Mouse (Mus musculus) heart, adult 2 months (tissue): ENCODE results near the gene S100a9. TPM values are rescaled to one million over a fixed set of nuclear protein-coding genes. Genes with fewer than 3 reads are reported as not detected.

Source experiments
- DNase-seq, 2 experiments: peaks; one replicate each; pipeline ENCODE4 v3.0.0; 2021
- H3K27ac ChIP-seq: fragments of 200-600 bp; 2 replicates; pipeline ENCODE4 v1.8.1; 2022
- H3K27me3 ChIP-seq: fragments of 200-500 bp; 2 replicates; pipeline ENCODE4 v1.6.1; 2012; ENCODE audit warnings: mild to moderate bottlenecking, low read length, inconsistent platforms, mixed read lengths; ENCODE audit not compliant: control insufficient read depth, insufficient read depth
- H3K36me3 ChIP-seq: fragments of 200-500 bp; 2 replicates; pipeline ENCODE4 v1.6.1; 2012; ENCODE audit warnings: low read length, inconsistent platforms; ENCODE audit not compliant: control insufficient read depth, insufficient read depth
- H3K4me1 ChIP-seq: fragments of 200-500 bp; 2 replicates; pipeline ENCODE4 v1.6.1; 2011; ENCODE audit warnings: low read length; ENCODE audit not compliant: control insufficient read depth, insufficient read depth
- H3K4me3 ChIP-seq: fragments of 200-600 bp; 2 replicates; pipeline ENCODE4 v1.8.1; 2022
- H3K79me2 ChIP-seq: fragments of 200-500 bp; replicated peaks from 2 replicates; pipeline ENCODE4 v1.6.1; 2012; ENCODE audit warnings: mild to moderate bottlenecking, inconsistent platforms, low read length, moderate library complexity, mixed read lengths; ENCODE audit not compliant: control insufficient read depth, insufficient read depth
- H3K9ac ChIP-seq: fragments of 200-500 bp; 2 replicates; pipeline ENCODE4 v1.6.1; 2012; ENCODE audit warnings: low read depth, mild to moderate bottlenecking, control low read depth, inconsistent platforms, low read length, mixed read lengths
- CTCF ChIP-seq: fragments of 200-600 bp; IDR thresholded peaks from 2 replicates; pipeline ENCODE4 v1.8.1; 2022; ENCODE audit warnings: antibody characterized with exemption, mild to moderate bottlenecking, moderate library complexity
- EP300 ChIP-seq: fragments of 200-500 bp; IDR thresholded peaks from 2 replicates; pipeline ENCODE4 v1.6.1; 2011; ENCODE audit warnings: low read depth, low read length, control low read depth; ENCODE audit not compliant: insufficient read depth
- POLR2A ChIP-seq: fragments of 200-500 bp; IDR thresholded peaks from 2 replicates; pipeline ENCODE4 v1.6.1; 2011; ENCODE audit warnings: mild to moderate bottlenecking, low read depth, low read length, control low read depth; ENCODE audit not compliant: insufficient read depth
- WGBS: fragments of 180-500 bp; shearing (Covaris S2); methylation state at CpG from one replicate; pipeline ENCODE4 v1.1.7; 2018; 5-methylcytosine and 5-hydroxymethylcytosine counted together
- intact Hi-C: fragments of 180-260 bp; cut with DNase I; formaldehyde crosslinking; loops from one replicate; pipeline ENCODE4 v1.15.1; 2025
- polyA plus RNA-seq: library from polyadenylated mRNA; depleted of rRNA; stranded (reverse); fragments of >200 nt; gene quantifications from 2 replicates; pipeline ENCODE4 v1.2.3, GENCODE M21; 2012
- total RNA-seq, 2 experiments: library from RNA; stranded (reverse); gene quantifications; 2 replicates each; pipeline ENCODE4 v1.2.3; 2021

S100a9 gene
- total and polyA plus RNA-seq, 3 experiments = 1.5 to 9.2 (median 6.2) TPM

- intact Hi-C loops = no loop called here
- Histone ChIP-seq H3K4me3 (no peak overlapping the region), H3K27me3 (no peaks in the 10 kb centered on the region), H3K9ac (no peak overlapping the region), H3K4me1 (no peaks in the 10 kb centered on the region), H3K36me3 (no peaks in the 10 kb centered on the region), H3K27ac (no peak overlapping the region), H3K79me2 (no peaks in the 10 kb centered on the region)
- DNase-seq = no peak
- 64% methylated on average over 2 of the region's 2 CpGs for WGBS
- no peak for TF ChIP-seq POLR2A
- no peak for TF ChIP-seq CTCF
- no peak for TF ChIP-seq EP300
These were observed 8.7 kb downstream of the S100a9 start for GRCm38 (mm10) chr3:90686835-90687234.

- whole genome bisulfite sequencing = 90% methylated on average over 3 of the region's 3 CpGs
- H3K27ac ChIP-seq = no peak overlapping the region
- H3K4me1 ChIP-seq = no peaks in the 10 kb centered on the region
- no peaks in the 10 kb centered on the region for H3K79me2 ChIP-seq
- no peaks in the 10 kb centered on the region for H3K27me3 ChIP-seq
- DNase-seq = no peak
- no peaks in the 10 kb centered on the region for H3K36me3 ChIP-seq
- H3K4me3 ChIP-seq = no peak overlapping the region
- no peak overlapping the region for H3K9ac ChIP-seq
- no peak for TF ChIP-seq CTCF
- no peak for TF ChIP-seq EP300
- TF ChIP-seq POLR2A = no peak
- intact Hi-C loops = no loop called here
These were observed 11.6 kb downstream of the S100a9 start for GRCm38 (mm10) chr3:90683929-90684328.

GRCm38 (mm10) chr3:90678656-90679055 lies 16.9 kb downstream of the S100a9 start:
- Histone ChIP-seq H3K36me3 (no peaks in the 10 kb centered on the region), H3K4me3 (no peak overlapping the region), H3K4me1 (no peaks in the 10 kb centered on the region), H3K9ac (no peak overlapping the region; the same call in 1 of the 2 replicates), H3K79me2 (no peaks in the 10 kb centered on the region), H3K27me3 (no peaks in the 10 kb centered on the region), H3K27ac (no peak overlapping the region)
- no peak for DNase-seq
- TF ChIP-seq EP300 (no peak), CTCF (no peak), POLR2A (no peak)
- WGBS = 27% methylated on average over 3 of the region's 3 CpGs
- intact Hi-C loops = no loop called here

- DNase-seq = peak in 1 of 2 experiments; percentile 19
- TF ChIP-seq EP300 (no peak), POLR2A (no peak), CTCF (no peak)
- Histone ChIP-seq H3K27ac (no peak within 1 kb of the TSS), H3K4me1 (no peaks in the 10 kb centered on the region), H3K79me2 (no peaks in the 10 kb centered on the region), H3K9ac (no peak within 1 kb of the TSS), H3K4me3 (no peak within 1 kb of the TSS), H3K27me3 (no peaks in the 10 kb centered on the region), H3K36me3 (no peaks in the 10 kb centered on the region)
- intact Hi-C loops = no loop called here
- WGBS = 39% methylated on average over 8 of the region's 8 CpGs
These were observed 26.7 kb downstream of the S100a9 start, which contains the start of gene S100a8 for GRCm38 (mm10) chr3:90668846-90669245. TSS of gene S100a8 (plus strand) at chr3:90668978.

- H3K27me3 ChIP-seq = no peaks in the 10 kb centered on the region
- TF ChIP-seq EP300 (no peak), CTCF (peak; percentile 44), POLR2A (no peak)
- no peak overlapping the region for H3K4me3 ChIP-seq
- H3K36me3 ChIP-seq = no peaks in the 10 kb centered on the region
- H3K27ac ChIP-seq = no peak overlapping the region
- H3K79me2 ChIP-seq = no peaks in the 10 kb centered on the region
- 85% methylated on average over 2 of the region's 2 CpGs for WGBS
- H3K9ac ChIP-seq = no peak overlapping the region
- no peaks in the 10 kb centered on the region for H3K4me1 ChIP-seq
- intact Hi-C loops = no loop called here
- DNase-seq = no peak
These were observed 31.3 kb downstream of the S100a9 start for GRCm38 (mm10) chr3:90664219-90664618.

GRCm38 (mm10) chr3:90659364-90660044 lies 36.0 kb downstream of the S100a9 start:
- no peak overlapping the region for H3K4me3 ChIP-seq
- no peaks in the 10 kb centered on the region for H3K27me3 ChIP-seq
- H3K4me1 ChIP-seq = no peaks in the 10 kb centered on the region
- no peak for TF ChIP-seq POLR2A
- TF ChIP-seq EP300 = no peak
- no peak for TF ChIP-seq CTCF
- intact Hi-C loops = no loop called here
- no peak overlapping the region for H3K9ac ChIP-seq
- no peak overlapping the region for H3K27ac ChIP-seq
- DNase-seq = no peak
- H3K36me3 ChIP-seq = no peaks in the 10 kb centered on the region
- H3K79me2 ChIP-seq = no peaks in the 10 kb centered on the region
